Mouse (Mus musculus) heart, postnatal 0 days (tissue): ENCODE results near the gene Zbtb38.

Experiments
- CTCF ChIP-seq: IDR thresholded peaks from 2 replicates; pipeline ENCODE4 v1.5.1; 2016; ENCODE audit warnings: antibody characterized with exemption, control low read depth, low read depth
- EP300 ChIP-seq: IDR thresholded peaks from 2 replicates; pipeline ENCODE4 v1.6.1; 2016; ENCODE audit warnings: antibody characterized with exemption, low read depth

DNA sequence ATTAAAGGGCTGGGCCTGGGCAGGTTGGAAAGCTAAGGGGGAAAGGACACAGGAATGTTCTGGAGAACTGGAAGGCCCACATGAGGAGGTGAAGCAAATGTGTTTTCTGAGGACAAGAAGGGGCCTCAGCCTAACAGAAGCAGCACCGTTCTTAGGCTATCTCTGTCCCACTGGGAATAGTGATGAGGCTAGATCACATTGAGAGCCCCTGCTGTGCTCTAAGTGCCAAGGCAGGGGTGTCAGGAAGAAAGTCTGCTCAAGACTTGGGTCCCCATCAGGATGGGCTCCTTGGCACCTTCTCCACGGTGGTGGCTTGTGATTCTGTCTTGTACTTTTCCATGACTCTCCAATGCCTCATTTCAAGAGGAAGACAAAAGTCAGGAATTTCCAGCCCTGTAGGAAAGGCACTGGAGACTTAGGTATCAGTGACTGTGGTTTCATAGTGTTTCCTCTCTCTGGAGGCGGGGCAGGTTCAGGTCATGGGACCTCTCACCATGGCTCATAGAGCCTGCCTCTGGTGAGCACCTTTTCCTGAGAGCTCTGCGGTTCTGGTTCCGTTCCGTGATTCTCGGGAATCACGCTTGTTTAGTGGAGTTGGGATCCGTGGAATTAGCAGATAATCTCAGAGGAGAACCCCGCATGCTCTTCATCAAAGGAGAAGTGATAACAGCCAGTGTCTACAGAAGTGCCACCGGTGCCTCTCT, 1.4 kb upstream of the Zbtb38 start:
- TF ChIP-seq EP300 (no peak), CTCF (no peak)
